Mouse (Mus musculus): ENCODE results near the gene Mapk8. TPM values are rescaled to one million over a fixed set of nuclear protein-coding genes. Genes with fewer than 3 reads are reported as not detected.
"Not testable (repeated sequence)": the region's sequence is repeated elsewhere in the genome, so short reads cannot be mapped to it uniquely, and the experiment has no call there.

Mapk8 gene
- 100 to 1,000 TPM; 176 to 186 TPM for total RNA-seq (2021)

DNA sequence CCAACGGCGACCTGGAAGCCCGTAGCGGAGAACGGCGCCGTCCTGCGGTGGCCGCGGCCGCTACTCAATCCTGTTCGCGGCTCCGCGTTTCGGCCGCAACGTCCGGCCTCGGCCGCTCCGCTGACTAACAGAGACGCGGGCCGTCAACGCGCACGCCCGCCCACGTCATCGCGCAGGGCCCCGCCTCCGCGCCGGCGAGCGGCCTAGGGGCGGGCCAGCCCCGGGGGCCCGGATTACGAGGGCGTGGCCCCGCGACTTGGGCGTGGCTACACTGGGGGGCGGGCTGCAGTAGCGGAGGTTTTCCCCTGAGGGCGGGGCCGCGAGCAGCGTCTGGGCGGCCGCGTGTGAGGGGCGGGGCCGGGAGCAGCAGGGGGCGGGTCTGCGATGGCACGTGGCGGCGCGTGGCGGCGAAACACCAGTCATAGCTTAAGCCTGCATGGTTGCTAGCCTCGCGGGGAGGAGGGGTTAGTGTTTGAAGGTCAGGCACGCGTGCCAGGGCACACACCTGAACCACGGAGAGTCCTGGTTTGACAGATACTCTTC, at the start of gene Mapk8:
Gene Mapk8 (minus strand): TSS at position 132 of the 543 bp plus-strand sequence.
- DNase-seq (ENCODE audit: extremely low spot score in 1 of 2, low spot score in 2 of 2): peak; percentile 93 to 98
- intact Hi-C loops (cut with DNase I): no loop called here

DNA sequence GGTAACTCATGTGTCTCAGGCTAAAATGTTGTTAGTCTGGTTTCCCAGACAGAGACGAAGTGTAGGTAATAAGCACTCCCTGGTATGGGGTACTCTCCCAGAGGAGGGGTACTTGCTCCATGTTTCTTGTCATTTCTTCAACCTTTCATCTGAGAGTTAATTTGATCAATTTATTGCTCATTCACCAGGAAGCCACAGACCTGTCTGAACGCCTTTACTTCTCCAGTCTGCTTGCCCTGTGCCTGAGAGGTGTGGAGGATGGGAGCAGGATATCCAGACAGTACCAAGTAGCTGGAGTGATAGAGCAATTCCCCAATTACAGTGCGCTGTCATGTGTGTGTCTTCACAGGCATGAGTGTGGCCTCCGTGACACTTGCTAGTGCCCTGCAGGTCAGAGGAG, 48.3 kb upstream of the Mapk8 start:
- DNase-seq (ENCODE audit: extremely low spot score in 1 of 2, low spot score in 2 of 2): no peak
- intact Hi-C loops (cut with DNase I): no loop called here

DNA sequence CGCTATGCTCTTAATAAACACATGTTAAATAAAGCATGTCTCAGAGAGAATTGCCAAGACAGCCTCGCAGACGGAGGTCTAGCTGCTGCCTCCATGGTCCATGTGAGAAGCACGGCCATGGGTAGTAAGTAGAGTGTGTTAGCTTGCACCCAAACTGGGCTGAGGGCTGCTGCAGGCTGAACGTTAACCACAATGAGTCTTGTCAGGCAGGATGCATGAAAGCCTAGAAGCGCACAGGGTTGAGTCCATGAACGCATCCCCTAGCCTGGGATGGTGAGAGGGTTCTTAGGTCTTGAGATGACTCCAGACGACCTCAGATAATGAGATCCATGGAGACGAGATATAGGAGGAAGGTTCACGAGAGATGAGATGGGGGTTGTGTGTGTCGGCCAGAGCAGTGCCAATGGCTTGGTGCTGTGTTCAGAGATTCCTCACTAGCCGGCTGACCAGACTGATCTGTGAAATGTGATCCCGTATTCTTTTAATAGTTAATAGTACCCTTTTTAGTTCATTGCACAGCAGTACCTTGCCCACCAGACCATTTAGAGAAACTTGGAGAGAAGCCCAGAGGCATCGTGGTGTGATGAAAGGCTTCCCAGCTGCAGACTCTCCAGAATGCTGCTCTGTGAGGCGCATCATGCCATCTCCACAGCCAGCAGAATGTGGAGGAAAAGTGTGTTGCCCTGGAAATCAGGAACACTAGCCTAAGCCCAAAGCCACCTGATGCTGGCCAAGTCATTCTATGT, 41.0 kb upstream of the Mapk8 start:
- intact Hi-C loops (cut with DNase I): no loop called here
- peak in 1 of 2 experiments; percentile 30 for DNase-seq (ENCODE audit: extremely low spot score in 1 of 2, low spot score in 2 of 2)

DNA sequence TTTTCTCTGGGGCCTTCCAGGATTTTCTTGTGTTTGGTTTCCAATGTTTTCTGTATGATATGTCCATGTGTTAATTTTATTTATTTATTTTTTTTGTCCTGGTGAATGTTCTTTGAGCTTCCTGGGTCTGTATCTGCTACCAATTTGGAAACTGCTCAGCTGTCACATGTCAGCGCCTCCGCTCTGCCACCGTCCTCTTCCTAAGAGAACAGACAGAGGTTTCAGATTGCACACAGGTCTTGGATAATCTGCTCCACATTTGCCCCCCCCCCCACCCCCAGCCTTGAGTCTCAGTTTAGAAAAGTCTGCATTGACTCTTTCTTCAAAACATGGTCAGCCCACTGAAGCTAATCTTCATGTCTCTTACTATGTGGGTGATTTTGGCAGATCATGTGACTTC, 35.0 kb upstream of the Mapk8 start:
- intact Hi-C loops (cut with DNase I): no loop called here
- DNase-seq (ENCODE audit: extremely low spot score in 1 of 2, low spot score in 2 of 2): no peak

DNA sequence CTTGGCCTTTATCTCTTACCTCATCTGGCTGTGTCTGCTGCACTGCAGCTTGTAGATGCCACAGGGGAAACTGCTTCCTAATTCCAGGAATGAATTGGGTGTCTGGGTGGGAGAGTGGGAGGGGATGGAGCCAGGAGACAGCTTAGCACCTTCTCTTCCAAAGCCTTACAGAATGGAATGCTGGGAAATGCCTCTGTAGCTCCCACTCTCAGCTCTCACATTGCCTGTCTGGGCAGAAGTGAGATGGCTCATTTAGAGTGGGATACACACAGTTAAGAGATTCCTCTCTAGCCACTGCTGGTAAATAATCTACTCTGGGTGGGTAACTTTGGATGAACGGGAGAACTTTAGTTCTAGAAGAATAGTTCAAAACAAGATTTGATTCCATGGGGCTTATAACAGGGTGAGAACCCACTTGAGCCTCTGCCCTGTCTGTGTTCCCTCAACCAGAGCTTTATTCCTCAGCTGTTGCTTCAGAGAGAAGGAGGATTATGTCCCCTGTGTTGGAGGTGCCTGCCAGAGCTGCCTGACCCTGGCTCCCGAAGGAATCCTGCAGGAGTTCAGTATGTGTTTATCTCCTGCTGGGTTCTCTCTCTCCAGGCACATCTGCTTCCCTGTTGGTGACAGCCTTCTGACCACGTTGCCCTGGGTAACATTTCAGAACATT, 29.3 kb upstream of the Mapk8 start:
- intact Hi-C loops (cut with DNase I): no loop called here
- no peak for DNase-seq (ENCODE audit: extremely low spot score in 1 of 2, low spot score in 2 of 2)

DNA sequence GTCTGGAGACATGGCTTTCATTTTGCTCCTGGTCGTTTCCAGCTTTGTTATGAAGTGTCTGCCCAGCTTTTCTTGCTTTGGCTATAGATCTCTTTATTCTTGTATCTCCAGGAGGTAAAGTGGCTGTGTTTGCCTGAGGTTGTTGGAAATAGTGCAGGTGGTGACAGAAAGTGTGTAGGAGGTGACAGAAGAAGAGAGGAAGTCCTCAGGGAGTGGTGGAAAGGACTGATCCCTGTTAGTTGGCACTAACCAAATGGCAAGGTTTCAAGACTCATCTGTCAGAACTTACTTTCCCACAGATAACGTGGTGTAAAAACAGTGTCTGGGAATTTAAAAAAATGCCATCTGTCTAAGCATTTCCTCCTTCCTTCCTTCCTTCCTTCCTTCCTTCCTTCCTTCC, 27.5 kb upstream of the Mapk8 start:
- no peak for DNase-seq (ENCODE audit: extremely low spot score in 1 of 2, low spot score in 2 of 2)
- intact Hi-C loops (cut with DNase I): no loop called here

DNA sequence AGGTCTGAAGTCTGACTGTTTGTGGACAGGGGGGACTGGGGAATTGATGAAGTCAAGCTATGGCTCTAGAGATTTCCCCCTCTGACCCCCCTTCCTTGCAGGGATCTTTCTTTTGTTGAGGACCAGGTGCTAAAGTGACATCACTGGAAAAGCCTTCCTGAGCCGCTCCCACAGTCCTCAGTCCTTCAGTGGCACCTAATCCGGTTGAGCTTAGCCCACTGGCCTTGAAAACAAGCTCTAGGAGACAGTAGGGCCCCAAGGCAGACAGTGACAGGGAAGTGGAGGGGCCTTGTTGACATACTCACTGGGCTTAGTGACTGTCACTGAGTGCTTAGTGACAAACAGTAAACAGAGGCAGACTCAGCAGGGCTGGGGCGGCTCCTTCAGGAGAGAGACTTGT, 24.4 kb upstream of the Mapk8 start, which contains the start of gene Frmpd2:
Gene Frmpd2 (plus strand): TSS at position 366 of the 400 bp plus-strand sequence.
- intact Hi-C loops (cut with DNase I): no loop called here
- no peak for DNase-seq (ENCODE audit: extremely low spot score in 1 of 2, low spot score in 2 of 2)

DNA sequence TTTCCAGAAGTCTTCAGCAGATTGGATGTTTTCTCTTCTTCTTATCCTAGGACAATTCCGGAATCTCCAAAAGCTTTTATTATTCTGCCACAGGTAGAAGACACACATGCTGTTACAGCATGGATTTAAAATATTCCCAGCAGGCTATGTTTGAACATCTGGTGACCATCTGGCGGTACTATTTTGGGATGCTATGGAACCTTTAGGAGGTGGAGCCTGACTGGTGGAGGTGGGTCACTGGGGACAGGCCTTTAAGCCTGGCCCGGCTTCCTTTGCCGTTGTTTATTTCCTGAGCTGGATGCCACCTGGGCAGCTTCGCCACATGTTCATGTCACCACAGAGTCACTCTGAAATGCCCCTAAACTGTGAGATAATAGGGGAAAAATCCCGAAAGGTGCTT, 20.8 kb upstream of the Mapk8 start:
- DNase-seq (ENCODE audit: extremely low spot score in 1 of 2, low spot score in 2 of 2): no peak
- intact Hi-C loops (cut with DNase I): no loop called here

DNA sequence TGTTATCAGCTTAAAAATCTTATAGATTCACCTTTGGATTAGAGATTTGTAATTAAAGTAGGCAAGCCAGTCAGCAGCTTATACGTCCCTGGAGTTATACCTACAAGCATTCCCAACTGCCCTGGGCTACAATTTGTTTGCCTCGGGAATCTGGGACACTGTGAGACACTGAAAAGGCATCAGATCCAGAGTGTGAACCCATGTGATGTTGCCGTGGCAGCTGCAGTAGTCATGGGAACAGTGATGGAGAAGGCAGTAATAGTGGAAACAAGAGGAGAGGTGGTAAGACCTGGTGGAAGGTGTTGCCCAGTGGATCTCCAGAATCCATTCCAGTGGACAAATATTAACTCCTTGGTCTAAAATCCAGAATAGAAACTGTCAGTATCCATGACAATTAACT, 16.7 kb upstream of the Mapk8 start:
- intact Hi-C loops (cut with DNase I): no loop called here
- no peak for DNase-seq (ENCODE audit: extremely low spot score in 1 of 2, low spot score in 2 of 2)

DNA sequence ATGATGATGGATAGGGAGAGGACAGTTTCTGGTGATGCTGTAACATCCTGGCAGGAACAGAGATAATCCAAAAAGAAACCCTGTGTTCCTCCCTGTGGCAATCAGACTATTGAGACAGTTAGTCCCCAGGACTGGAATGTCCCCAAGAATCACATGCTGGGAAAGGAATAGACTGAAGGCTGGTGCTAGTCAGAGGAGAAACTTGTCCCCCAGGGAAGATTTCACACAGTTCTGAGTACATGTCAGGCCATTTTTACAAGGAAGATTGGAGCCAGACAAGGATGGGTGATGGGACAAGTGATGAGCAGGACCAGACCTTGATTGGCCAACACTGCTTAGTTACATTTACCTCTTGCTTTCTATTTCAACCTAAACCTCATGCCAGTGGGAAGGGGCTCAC, 3.4 kb upstream of the Mapk8 start:
- intact Hi-C loops (cut with DNase I): no loop called here
- DNase-seq (ENCODE audit: extremely low spot score in 1 of 2, low spot score in 2 of 2): no peak

DNA sequence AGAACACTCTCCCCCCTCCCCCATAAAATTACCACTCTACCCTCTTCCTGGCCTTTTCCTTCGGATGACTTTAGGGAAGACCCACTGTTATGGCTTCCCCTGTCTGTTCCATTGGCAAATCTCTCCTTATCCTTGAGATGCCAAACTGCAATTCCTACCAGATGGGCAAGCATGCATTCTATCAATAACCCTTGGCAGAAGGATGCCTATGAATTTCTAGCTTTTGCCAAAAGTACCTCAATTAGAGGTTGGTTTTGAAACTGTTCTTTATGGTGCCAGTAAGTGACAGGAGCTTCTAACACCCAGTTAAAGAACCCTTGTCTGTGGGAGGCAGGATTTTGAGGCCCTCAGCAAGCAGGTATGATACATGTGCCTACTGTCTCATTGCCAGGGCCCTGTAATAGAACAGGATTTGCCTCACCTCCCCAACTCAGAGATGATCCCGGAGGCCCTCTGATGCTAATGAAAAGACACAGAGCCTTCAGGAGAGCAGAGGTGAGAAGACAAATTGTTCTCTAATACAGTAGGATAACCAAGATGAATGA, 2.4 kb upstream of the Mapk8 start:
- intact Hi-C loops (cut with DNase I): no loop called here
- DNase-seq (ENCODE audit: extremely low spot score in 1 of 2, low spot score in 2 of 2): no peak

DNA sequence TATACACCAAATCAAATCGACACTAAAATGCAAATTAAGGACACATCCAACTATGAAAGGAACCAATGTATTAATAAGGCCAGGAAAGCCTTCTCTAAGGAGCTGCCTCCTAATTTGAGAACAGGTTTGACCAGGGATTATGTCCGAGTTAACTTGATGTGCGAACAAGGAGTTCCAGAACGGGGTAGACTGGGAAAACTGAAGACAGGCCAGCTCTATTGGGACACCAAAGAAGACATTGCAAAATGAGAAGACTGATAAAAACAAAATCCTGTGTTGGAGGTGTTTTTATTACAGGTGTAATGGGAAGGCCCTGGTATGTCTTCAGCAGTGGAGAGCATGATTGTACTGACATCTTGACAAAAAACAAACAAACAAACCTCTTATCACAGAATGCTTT, 1.3 kb upstream of the Mapk8 start:
- DNase-seq (ENCODE audit: extremely low spot score in 1 of 2, low spot score in 2 of 2): no peak
- intact Hi-C loops (cut with DNase I): no loop called here

DNA sequence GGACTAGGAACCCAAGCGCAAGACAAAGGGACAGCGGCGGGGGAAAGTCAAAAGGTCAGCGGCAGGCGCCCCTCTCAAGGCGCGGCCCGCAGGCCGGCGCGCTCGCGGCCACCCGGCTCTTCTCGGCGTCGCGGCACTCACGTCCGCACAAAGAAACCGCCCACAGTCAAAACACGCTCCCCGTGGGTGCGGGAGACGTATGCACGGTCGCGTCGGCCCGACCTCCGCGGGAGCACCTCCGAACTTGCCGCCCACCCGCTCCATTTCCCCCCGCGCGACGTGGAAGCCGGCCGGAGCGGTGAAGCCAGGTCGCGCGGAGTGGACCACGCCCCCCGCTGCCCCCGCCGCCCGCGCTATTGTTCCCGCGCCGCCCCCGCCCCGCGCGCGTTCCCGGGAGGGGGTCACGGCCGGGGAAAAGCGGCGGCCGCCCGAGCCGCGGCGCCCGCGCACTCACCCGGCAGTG, 366 bp downstream of the Mapk8 start:
- intact Hi-C loops (cut with DNase I): no loop called here
- DNase-seq (ENCODE audit: extremely low spot score in 1 of 2, low spot score in 2 of 2): peak in 1 of 2 experiments; percentile 37

DNA sequence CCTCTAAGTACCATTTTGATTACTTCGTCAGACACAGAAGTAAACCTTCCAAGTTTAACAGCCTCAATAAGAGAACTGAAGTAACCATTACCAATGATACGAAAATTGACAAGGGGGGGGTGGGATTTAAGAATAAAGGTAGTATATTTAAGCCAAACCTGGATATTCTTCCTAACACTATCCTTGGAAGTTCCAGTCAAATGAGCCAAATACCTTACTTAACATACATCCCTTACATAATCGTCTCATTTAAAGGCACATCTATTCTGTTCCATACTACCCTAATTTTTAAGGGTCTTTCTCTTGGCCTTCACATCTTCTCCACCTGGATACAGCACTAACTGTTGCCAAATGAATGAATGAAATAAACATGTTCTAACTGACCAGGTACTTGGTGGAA, 996 bp downstream of the Mapk8 start:
- DNase-seq (ENCODE audit: extremely low spot score in 1 of 2, low spot score in 2 of 2): no peak
- intact Hi-C loops (cut with DNase I): no loop called here

DNA sequence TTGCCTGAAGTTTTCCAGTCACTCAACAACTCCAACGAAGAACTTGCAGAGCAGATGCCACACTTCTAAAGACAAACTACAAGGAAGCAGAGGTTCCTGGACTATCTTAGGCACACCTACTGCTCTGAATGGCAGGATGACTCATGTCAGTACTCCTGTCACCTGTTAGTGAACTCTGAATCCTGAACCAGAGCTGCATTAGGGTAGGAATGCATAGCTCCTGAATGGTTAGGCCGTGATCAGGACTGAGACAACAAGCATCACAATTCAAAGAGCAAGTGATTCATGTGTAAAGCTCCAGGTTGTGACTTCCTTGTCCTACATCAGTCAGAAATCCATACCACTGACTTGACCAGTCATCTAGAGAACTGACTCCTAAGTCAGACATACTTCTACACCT, 3.2 kb downstream of the Mapk8 start:
- intact Hi-C loops (cut with DNase I): no loop called here
- no peak for DNase-seq (ENCODE audit: extremely low spot score in 1 of 2, low spot score in 2 of 2)

DNA sequence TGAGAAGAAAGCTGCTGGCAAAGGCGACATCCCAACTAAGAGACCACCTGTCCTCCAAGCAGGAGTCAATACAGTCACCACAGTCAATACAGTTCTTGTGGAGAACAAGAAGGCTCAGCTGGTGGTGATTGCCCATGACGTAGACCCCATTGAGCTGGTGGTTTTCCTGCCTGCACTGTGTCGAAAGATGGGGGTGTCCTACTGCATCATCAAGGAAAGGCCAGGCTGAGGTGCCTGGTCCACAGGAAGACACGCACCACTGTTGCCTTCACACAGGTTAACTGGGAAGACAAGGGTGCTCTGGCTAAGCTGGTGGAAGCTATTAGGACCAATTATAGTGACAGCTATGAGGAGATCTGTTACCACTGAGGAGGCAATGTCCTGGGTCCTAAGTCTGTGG, 14.5 kb downstream of the Mapk8 start:
- DNase-seq (ENCODE audit: extremely low spot score in 1 of 2, low spot score in 2 of 2); intact Hi-C loops (cut with DNase I): not testable (repeated sequence)

DNA sequence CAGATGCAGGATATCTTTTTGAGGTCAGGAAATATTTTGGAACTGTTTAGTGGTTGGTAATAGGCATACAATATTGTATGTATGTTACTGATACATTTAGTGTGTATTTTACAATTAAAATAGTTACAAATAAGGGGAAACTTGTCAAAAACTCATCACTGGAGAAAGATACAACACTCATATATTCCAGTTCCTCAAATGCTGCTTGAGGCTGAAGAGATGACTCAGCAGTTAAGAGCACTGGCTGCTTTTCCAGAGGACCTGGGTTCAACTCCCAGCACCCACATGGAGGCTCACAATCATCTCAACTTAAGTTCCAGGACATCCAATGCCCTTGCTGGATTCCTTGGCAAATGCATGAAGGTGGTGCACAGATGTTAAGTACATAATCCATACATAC, 22.8 kb downstream of the Mapk8 start:
- DNase-seq (ENCODE audit: extremely low spot score in 1 of 2, low spot score in 2 of 2): no peak
- intact Hi-C loops (cut with DNase I): no loop called here

DNA sequence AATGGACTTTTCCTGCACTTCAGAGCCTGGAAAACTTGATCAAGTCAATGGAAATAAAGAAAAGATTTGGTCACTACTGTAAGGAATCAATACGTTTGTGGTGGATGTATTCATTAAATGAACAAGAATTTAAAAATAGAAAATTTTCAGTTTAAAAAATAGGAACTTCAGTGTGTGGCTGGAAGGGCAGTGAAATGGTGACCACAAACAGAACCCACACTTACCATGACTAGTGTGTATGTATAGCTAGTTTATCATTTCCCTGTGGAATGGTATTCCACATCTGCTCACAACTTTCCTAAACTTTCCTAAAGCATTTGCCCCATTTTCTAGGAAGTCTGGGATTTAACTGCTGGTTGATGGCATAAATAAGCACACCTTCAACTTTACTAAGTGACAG, 24.0 kb downstream of the Mapk8 start:
- no peak for DNase-seq (ENCODE audit: extremely low spot score in 1 of 2, low spot score in 2 of 2)
- intact Hi-C loops (cut with DNase I): no loop called here

DNA sequence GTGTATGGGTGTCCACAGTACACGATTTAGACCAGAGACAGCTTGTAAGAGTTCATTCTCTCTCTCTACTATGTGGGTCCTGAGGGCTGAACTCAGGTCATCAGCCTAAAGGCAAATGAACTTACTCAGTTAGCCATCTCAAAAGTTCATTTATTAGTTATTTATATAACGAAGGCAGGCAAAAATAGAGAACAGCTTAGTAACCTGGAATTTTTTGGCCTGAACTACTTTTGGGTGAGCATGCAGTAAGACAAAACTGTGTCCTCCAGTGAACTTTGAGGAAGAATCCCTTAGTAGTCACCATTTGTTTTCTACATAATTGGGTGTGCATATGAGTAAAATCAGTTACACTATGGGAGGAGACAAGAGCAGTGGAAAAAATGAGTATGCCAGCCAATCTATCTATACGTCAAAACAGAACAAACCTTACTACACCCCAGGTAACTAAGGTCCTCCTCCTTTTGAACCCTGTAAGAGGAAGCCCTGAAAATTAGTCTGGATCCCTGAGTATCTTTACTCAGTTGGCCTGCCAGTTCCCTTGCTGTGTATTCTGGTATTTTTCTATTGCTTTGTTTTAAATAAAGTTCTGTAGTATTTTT, 28.5 kb downstream of the Mapk8 start:
- intact Hi-C loops (cut with DNase I): no loop called here
- DNase-seq (ENCODE audit: extremely low spot score in 1 of 2, low spot score in 2 of 2): no peak

DNA sequence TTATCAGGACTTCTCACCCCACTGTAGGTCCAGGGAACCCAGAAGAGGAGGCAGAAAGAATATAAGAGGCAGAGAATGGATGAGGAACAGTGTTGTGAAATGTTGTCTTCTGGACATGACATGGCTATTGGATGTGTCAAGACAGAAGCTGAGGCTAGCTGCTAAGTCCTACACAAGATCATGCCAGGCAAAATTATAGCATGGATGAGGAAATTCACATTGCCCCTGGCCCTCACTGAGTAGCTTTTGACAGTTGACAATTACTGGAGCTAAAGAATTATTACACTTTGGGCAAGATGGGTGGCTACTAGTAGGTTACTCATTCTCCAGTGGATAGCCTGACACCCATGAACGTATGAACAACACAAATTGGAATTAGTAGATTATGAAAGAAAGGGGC, 31.2 kb downstream of the Mapk8 start:
- DNase-seq (ENCODE audit: extremely low spot score in 1 of 2, low spot score in 2 of 2): no peak
- intact Hi-C loops (cut with DNase I): no loop called here

Data from left cerebral cortex, postnatal 10 days (tissue).